Mouse (Mus musculus): Measurements from ENCODE around the gene Alg12. TPM values are rescaled to one million over a fixed set of nuclear protein-coding genes. Genes with fewer than 3 reads are reported as not detected.

Alg12 gene
- polyA plus RNA-seq, 1 experiment from 2014 or later = 9.3 TPM

DNA sequence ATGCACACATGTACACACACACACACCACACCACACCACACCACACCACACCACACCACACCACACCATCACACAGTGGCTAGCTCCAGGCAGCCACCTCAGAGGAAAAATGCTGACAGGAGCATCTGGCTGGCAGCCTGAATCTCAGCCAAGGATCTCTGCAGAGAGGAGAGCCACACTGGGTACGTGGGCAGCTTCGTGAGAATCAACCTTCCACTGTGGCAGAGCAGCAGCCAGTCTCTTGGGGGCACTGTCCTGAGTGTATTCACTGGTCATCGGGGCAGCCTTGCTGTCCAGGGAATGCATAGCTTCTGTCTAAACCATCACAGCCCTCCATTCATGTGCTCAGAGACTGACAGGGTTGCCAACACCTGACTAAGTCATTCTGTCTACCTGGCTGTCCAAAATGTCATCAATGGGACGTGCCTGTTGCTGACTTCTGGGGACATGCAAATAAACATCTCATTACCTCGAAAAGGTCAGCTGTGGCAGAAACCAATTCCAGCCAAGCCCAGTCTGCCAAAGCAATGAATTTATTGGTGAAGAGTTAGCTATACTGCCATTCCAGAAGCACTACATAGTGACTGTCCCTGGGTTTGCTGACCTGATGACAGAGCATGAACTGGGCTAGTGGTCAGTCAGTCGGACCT is 10.8 kb upstream of the Alg12 start:
- ATAC-seq (ENCODE audit: insufficient number of reproducible peaks, low FRiP score) = no peak
- no peaks in the 10 kb centered on the region for H3K9me3 ChIP-seq (replicated peaks)
- H3K4me1 ChIP-seq (replicated peaks) = peaks cover 41% of the 10 kb centered on the region
- H3K4me2 ChIP-seq = no peak overlapping the region
- H3K27ac ChIP-seq (ENCODE audit: poor library complexity, severe bottlenecking) = no peak overlapping the region
- no peaks in the 10 kb centered on the region for H3K27me3 ChIP-seq (replicated peaks)
- no peak overlapping the region for H3K4me3 ChIP-seq
- peaks cover 14% of the 10 kb centered on the region for H3K36me3 ChIP-seq
- WGBS = 68% methylated on average over 6 of the region's 6 CpGs
- H3K9ac ChIP-seq = no peak overlapping the region

DNA sequence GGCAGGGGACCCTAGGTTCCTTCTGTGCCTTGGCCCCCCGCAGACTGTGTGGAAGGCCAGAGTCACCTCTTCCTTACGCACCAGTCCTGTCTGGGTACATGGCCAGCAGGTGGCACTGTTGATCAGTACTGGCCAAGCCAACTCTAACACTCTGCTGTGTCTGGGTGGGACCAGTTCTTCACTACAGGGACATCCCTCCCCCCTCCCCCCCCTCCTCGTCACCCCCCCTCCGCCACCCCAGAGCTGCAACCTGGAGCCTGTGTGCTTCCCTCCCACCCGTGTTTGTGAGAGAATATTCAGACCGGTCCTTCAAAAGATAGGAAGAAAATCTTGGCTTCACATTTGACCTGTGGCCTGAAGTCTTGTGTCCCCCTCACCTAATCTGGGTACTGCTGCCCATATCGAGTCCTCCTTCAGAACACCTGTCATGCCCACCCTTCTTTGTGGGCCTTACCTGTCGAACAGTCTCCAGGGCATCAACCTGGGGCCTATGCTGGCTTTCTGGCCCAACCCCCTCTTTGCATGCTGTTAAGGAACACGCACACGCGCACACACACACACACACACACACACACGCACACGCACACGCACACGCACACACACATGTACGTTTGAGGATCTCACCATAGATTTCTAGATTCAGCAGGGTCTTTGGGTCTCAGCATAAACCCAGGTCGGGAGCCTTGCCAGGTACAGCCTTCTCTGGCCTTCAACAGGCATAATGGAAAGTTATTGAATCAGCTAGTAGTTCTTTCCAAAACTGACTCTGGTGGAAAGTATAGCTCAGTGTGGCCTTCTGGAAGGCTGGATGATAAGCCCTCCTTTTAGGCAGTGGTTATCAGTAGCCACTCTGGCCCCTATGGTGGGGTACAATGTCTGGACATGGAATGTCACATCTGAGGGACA is 9.9 kb upstream of the Alg12 start:
- H3K27ac ChIP-seq (ENCODE audit: poor library complexity, severe bottlenecking) = no peak overlapping the region
- no peak overlapping the region for H3K9ac ChIP-seq
- 44% methylated on average over 17 of the region's 17 CpGs for WGBS
- peaks cover 41% of the 10 kb centered on the region for H3K4me1 ChIP-seq (replicated peaks)
- peaks cover 22% of the 10 kb centered on the region for H3K36me3 ChIP-seq
- ATAC-seq (ENCODE audit: insufficient number of reproducible peaks, low FRiP score) = peak; percentile 81
- H3K27me3 ChIP-seq (replicated peaks) = no peaks in the 10 kb centered on the region
- no peak overlapping the region for H3K4me3 ChIP-seq
- H3K4me2 ChIP-seq = no peak overlapping the region
- H3K9me3 ChIP-seq (replicated peaks) = no peaks in the 10 kb centered on the region

DNA sequence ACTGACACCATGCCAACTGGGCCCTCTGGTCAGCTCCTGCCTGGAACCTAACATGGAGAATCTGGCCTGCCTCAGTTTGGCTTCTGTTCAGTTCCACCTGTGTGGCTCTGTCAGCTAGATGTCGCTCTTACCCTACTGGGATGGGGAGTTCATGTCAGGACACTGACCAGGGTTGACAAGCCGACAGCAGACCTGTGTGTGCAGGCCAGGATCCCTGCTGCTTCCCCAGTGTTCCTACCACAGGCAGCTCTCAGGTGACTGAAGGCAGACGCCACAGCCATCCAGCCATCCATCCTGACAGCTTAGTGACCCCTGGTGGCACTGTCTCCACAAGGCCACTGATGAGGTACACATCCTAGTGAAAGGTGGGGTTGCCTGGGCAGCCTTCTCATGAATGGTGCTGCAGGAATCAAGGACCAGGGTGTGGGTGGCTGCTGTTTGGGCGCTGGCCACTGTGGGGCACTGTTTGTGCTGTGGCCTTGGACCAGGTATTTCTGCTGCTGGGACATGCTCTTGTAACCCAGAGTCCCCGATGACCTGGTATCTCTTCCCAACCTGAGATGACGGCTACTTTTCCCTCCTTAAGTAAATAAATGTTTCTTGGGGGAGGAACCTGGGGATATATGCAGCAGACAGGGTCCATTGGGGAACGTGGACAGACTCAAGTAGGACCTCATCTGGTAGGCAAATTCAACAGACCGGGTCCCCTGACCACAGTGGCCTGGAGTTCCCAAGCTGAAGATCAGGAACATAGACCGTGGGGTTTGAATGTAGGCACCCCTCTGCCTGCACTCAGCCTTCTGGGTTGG is 9.1 kb upstream of the Alg12 start:
- H3K27ac ChIP-seq (ENCODE audit: poor library complexity, severe bottlenecking) = no peak overlapping the region
- peaks cover 41% of the 10 kb centered on the region for H3K4me1 ChIP-seq (replicated peaks)
- H3K27me3 ChIP-seq (replicated peaks) = no peaks in the 10 kb centered on the region
- peak; percentile 45; the same call in 1 of the 2 replicates for ATAC-seq (ENCODE audit: insufficient number of reproducible peaks, low FRiP score)
- 25% methylated on average over 9 of the region's 9 CpGs for WGBS
- no peak overlapping the region for H3K4me3 ChIP-seq
- no peak overlapping the region for H3K4me2 ChIP-seq
- peaks cover 31% of the 10 kb centered on the region for H3K36me3 ChIP-seq
- H3K9me3 ChIP-seq (replicated peaks) = no peaks in the 10 kb centered on the region
- H3K9ac ChIP-seq = no peak overlapping the region

DNA sequence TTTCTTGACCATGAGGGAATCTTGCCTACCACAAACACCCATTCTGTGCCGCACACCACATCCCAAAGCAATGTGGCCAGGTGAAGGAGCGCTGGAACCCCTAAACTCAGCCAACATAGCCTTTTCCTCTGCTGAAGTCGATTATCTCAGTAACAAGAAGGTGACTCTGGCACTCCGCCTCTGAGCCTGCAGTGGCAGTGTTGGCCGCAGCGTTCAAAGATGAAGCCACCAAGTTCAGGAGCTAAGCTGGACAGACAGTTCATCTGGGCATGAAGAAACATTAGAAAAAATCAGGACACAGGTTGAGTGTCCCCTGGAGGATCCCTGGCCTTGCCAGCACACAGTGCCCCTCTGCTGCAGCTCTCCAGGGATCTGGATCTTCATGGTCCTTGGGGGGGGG is 8.3 kb upstream of the Alg12 start:
- peaks cover 36% of the 10 kb centered on the region for H3K4me1 ChIP-seq (replicated peaks)
- WGBS = 83% methylated on average over 6 of the region's 6 CpGs
- no peak overlapping the region for H3K9ac ChIP-seq
- H3K4me3 ChIP-seq = no peak overlapping the region
- H3K4me2 ChIP-seq = no peak overlapping the region
- H3K36me3 ChIP-seq = peaks cover 38% of the 10 kb centered on the region
- H3K27me3 ChIP-seq (replicated peaks) = no peaks in the 10 kb centered on the region
- ATAC-seq (ENCODE audit: insufficient number of reproducible peaks, low FRiP score) = no peak
- H3K9me3 ChIP-seq (replicated peaks) = no peaks in the 10 kb centered on the region
- no peak overlapping the region for H3K27ac ChIP-seq (ENCODE audit: poor library complexity, severe bottlenecking)

DNA sequence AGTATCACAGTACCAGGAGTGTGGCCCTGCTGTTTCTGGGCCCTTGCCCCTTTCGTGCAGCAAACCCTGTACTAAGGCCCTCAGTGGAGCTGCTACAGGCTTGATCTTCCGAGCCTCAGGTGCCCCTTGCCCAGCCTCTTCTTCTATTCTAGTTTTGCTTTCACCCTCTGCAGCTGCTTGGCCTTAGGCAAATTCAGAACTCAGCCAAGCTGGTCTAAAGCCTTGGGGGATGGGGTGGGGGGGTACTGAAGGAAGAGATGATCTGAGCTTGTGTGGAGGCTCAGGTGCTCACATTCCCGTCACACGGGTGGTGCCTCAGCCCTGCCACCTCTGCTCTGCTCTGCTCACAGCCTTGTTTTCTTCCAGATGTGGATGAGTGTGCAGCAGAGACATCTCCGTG is 4.3 kb upstream of the Alg12 start:
- Histone ChIP-seq H3K4me2 (no peak overlapping the region), H3K4me1 (replicated peaks) (peaks cover 19% of the 10 kb centered on the region), H3K36me3 (peaks cover 48% of the 10 kb centered on the region), H3K9me3 (replicated peaks) (no peaks in the 10 kb centered on the region), H3K9ac (no peak overlapping the region), H3K27ac (ENCODE audit: poor library complexity, severe bottlenecking) (no peak overlapping the region), H3K4me3 (no peak overlapping the region), H3K27me3 (replicated peaks) (no peaks in the 10 kb centered on the region)
- ATAC-seq (ENCODE audit: insufficient number of reproducible peaks, low FRiP score) = no peak
- WGBS = 87% methylated on average over 5 of the region's 5 CpGs

DNA sequence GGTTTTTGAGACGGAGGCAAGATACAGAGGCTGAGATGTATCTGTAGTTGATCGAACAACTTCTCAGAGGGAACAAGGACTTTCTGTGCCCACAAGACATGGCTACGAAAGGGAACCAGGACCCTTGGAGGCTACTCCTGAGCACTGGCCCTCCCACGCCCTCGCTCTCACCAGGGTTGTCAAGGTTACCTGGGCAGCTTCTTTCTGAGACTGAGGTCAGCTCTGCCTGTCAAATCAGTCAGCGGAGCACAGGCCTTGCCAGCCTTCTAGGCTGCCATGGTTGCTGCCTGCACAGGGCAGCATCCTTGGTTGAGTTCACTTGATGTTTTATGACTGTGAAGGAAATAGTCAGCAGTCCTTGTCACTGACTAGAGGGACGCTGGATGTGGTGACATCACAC is 3.4 kb upstream of the Alg12 start:
- Histone ChIP-seq H3K4me1 (replicated peaks) (peaks cover 21% of the 10 kb centered on the region), H3K27ac (ENCODE audit: poor library complexity, severe bottlenecking) (no peak overlapping the region), H3K36me3 (peaks cover 48% of the 10 kb centered on the region), H3K4me2 (no peak overlapping the region), H3K9ac (no peak overlapping the region), H3K4me3 (no peak overlapping the region), H3K9me3 (replicated peaks) (no peaks in the 10 kb centered on the region), H3K27me3 (replicated peaks) (no peaks in the 10 kb centered on the region)
- no peak for ATAC-seq (ENCODE audit: insufficient number of reproducible peaks, low FRiP score)
- WGBS = 90% methylated on average over 7 of the region's 7 CpGs

DNA sequence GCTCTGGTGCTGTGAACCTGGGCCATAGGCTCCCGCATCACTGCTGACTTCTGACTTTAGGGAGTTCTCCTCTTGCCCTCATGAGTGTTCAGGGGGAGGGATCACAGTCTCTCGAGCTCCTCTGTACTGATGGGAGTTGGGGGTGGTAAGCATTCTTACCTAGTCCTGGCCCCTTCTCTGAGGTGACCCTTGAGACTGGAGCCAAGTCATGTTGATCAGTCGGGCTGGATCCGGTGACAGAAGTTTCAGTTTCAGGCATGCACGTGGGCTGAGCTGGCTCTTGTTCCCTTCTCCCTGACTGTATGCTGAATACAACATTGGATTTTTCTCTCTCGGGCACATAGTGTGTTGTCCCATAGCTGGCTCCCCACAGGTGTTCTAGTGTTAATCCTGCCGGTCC is 2.3 kb upstream of the Alg12 start:
- Histone ChIP-seq H3K27me3 (replicated peaks) (no peaks in the 10 kb centered on the region), H3K27ac (ENCODE audit: poor library complexity, severe bottlenecking) (no peak overlapping the region), H3K9ac (no peak overlapping the region), H3K36me3 (peaks cover 54% of the 10 kb centered on the region), H3K4me3 (no peak overlapping the region), H3K9me3 (replicated peaks) (no peaks in the 10 kb centered on the region), H3K4me2 (no peak overlapping the region), H3K4me1 (replicated peaks) (peaks cover 21% of the 10 kb centered on the region)
- ATAC-seq (ENCODE audit: insufficient number of reproducible peaks, low FRiP score) = no peak
- 84% methylated on average over 7 of the region's 7 CpGs for WGBS

DNA sequence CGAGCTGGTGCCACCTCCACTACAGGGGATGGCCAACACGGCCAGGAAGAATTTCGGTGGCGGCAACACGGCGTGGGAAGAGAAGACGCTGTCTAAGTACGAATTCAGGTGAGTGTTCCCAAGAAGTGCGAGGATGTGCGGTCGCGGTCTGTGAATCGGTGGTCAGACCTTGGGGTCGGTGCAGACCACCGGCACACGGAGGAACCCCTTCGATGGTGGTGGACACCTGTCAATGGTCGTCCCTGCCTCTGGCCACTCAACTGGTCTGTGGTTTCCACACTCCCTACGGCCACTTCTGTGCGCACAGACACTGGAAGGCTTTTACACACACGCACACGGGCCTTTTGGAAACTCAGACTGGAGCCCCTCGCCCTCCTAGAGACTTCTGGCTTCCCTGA is 787 bp upstream of the Alg12 start:
- no peaks in the 10 kb centered on the region for H3K27me3 ChIP-seq (replicated peaks)
- H3K4me2 ChIP-seq = peak overlapping the region; percentile 95
- H3K4me1 ChIP-seq (replicated peaks) = peaks cover 21% of the 10 kb centered on the region
- H3K36me3 ChIP-seq = peaks cover 54% of the 10 kb centered on the region
- ATAC-seq (ENCODE audit: insufficient number of reproducible peaks, low FRiP score) = no peak
- H3K27ac ChIP-seq (ENCODE audit: poor library complexity, severe bottlenecking) = no peak overlapping the region
- 1% methylated on average over 23 of the region's 23 CpGs for WGBS
- H3K9ac ChIP-seq = peak overlapping the region; percentile 92
- peak overlapping the region; percentile 97 for H3K4me3 ChIP-seq
- no peaks in the 10 kb centered on the region for H3K9me3 ChIP-seq (replicated peaks)

DNA sequence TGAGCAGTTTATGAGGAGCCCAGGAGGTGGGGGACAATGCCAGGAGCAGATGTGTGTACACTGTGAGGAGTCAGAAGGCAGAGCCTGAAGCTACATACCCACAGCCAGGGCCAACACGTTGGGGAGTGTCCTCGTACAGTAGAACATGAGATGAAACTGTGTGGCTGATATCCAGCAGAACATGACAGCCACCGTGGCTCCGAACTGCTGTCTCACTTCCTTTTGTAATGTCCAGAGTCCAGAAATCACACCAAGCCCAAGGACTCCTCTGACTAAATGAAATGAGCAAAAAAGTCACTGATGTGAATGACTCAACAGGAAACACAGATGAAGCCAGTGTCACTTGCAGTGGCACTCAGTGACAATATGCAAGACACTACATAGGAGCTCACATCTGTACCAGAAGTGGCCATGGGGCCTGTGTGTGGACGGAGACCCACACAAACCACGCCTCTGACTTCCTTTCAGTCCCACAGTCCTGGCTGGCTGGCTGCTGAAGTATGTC is 3.9 kb downstream of the Alg12 start:
- no peak for ATAC-seq (ENCODE audit: insufficient number of reproducible peaks, low FRiP score)
- no peak overlapping the region for H3K9ac ChIP-seq
- 85% methylated on average over 6 of the region's 6 CpGs for WGBS

DNA sequence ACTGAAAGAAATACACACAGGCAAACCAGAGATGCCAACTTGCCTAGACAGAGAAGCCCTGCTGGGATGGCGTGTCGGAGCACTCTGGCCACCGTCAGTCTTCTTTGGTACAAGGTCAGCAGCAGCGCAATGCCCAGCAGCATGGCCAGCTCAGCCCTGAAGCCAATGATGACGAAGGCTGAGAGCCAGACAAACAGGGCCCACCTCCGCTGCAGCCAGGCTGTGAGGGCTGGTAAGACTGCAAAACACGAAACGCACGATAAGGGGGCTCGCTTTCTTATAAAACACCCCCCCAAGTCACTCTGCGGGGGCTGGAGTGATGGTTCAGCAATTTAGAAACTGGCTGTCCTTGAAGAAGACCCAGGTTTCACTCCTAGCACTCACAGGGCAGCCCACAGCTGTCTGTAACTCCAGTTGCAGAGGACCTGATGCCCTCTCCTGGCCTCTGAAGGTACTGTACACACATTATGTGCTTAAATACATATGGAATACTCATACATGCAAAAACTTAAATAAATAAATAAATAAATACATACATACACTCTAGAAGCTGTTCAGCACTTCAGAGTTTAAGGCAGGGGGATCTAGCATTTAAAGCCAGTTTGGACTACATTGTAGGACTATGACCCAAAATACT is 4.6 kb downstream of the Alg12 start:
- Histone ChIP-seq H3K36me3 (peaks cover 57% of the 10 kb centered on the region), H3K9me3 (replicated peaks) (no peaks in the 10 kb centered on the region), H3K4me3 (no peak overlapping the region), H3K27me3 (replicated peaks) (no peaks in the 10 kb centered on the region), H3K4me2 (no peak overlapping the region), H3K4me1 (replicated peaks) (peaks cover 5% of the 10 kb centered on the region; the same call in 1 of the 2 replicates), H3K9ac (no peak overlapping the region), H3K27ac (ENCODE audit: poor library complexity, severe bottlenecking) (no peak overlapping the region)
- 93% methylated on average over 11 of the region's 11 CpGs for WGBS
- no peak for ATAC-seq (ENCODE audit: insufficient number of reproducible peaks, low FRiP score)

More for the DNA sequence above, 3.9 kb downstream of the Alg12 start:
- H3K4me1 ChIP-seq (replicated peaks) = peaks cover 9% of the 10 kb centered on the region
- no peaks in the 10 kb centered on the region for H3K27me3 ChIP-seq (replicated peaks)
- H3K4me2 ChIP-seq = no peak overlapping the region
- H3K4me3 ChIP-seq = no peak overlapping the region
- peaks cover 56% of the 10 kb centered on the region for H3K36me3 ChIP-seq
- no peak overlapping the region for H3K27ac ChIP-seq (ENCODE audit: poor library complexity, severe bottlenecking)
- H3K9me3 ChIP-seq (replicated peaks) = no peaks in the 10 kb centered on the region
